Mouse (Mus musculus) embryonic fibroblast, embryonic 13.5 days (primary cell): ENCODE measurements around the gene Zfp62.

ENCODE experiments used
- CTCF ChIP-seq: IDR thresholded peaks from 2 replicates; pipeline ENCODE4 v1.5.1; 2011; ENCODE audit warnings: mild to moderate bottlenecking, control low read depth, low read length, moderate library complexity, borderline replicate concordance; ENCODE audit not compliant: insufficient read depth
- POLR2A ChIP-seq: IDR thresholded peaks from 2 replicates; pipeline ENCODE4 v1.6.1; 2011; ENCODE audit warnings: low read depth, mild to moderate bottlenecking, control low read depth, low read length, moderate library complexity

DNA sequence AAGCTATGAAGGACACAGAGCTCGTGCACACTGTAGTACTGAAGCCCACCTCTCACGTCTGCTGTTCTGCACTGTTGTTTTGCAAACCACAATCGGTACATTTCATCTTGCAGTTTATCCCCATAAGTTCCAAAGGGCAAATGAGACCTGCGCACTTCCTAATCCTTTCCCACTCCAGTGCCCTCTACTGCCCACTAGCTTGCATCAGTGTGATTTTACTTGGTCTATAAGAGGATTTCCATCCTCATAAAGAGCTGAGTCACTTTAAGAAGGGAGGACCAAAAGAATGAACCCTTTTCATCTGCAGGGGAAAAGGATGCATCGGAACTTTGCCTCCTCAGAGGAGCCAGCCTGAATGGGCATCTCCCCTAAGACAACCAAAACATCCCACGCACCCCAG lies 16.6 kb upstream of the Zfp62 start:
- TF ChIP-seq CTCF (no peak), POLR2A (no peak)
